Mouse (Mus musculus) CD4-positive helper T cell, adult 2 months (primary cell): ENCODE data around the gene Wipi2.

Experiments
- DNase-seq: peaks from one replicate; pipeline ENCODE4 v3.0.0-alpha.2; 2012; ENCODE audit warnings: low read depth, missing footprints, low spot score

Wipi2 gene

GRCm38 (mm10) chr5:142630224-142630623, 2.7 kb downstream of the Wipi2 start:
- peak; percentile 25 for DNase-seq

- no peak for DNase-seq
Measured at GRCm38 (mm10) chr5:142637823-142638222, 10.3 kb downstream of the Wipi2 start.

DNA sequence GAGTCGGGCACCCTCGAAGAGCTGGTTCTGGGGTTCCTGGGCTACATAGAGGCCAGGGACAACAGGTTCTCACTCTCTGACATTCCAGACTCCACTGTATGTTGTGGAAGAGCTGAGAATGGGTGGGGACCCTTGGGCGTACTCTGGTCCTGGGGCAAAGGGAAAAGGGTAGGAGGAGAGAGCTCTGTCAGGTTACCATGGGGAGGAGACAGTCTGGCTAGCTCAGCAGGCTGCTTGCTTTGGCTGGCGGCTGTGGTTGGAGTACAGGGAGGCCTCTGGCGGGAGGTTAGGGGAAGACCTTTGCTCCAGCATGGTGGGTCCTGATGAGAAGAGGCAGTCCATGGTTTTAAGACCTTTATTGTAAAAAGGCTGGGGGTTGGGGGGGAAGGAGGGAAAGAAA, 12.6 kb downstream of the Wipi2 start:
- DNase-seq = no peak

GRCm38 (mm10) chr5:142641331-142642051, 14.0 kb downstream of the Wipi2 start:
- no peak for DNase-seq

- DNase-seq = no peak
Measured at GRCm38 (mm10) chr5:142648162-142648561, 20.7 kb downstream of the Wipi2 start.

- DNase-seq = no peak
Measured at GRCm38 (mm10) chr5:142649460-142650050, 22.1 kb downstream of the Wipi2 start.

DNA sequence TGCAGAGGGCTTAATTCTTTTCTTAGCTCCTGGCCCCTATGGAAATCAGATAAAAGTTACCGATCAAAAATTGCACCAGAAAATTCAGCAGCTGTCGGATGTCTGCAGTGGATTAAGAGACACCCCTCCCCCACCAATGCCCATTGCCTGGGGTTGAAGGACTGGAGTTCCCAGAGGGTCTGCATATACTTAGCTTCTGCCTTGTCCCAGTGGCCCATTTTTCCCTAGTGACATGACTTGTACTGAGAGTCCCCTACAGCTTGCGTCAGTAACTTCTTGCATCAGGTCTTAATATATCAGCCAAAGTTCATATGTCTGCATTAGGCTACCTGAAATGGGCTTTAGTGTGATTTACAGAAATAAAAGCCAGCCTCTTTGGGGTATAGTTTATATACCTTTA, 22.9 kb downstream of the Wipi2 start:
- no peak for DNase-seq

DNA sequence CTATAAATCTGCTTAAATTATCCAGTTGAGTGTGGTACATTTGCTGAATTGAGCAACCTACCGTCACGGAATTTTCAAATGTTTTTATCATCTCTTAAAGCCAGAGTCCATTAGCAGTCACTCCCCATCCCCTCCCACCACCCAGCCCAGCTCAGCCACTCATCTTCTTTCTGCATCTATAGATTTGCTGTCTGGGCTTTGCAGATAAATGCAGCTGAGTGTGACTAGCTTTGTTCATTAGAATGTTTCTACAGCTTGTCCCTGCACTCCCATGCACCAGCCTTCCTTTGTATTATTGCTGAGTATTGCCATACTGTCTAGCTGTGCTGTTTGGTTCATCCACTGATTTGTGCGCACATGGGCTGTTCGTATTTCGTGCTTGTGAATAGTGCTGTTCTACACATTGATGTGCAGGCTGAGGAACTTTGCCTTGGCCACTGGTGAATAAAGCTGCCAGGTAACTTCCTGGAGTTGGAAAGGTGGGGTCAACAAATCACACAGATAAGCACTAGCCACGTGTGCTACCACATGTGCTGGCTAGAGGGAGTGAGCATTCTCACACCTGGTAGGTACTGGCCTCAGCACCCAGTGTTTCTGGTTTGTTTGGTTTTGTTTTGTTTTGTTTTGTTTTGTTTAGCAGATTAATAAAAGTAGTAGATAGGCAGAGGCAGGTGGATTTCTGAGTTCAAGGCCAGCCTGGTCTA, 23.4 kb downstream of the Wipi2 start:
- DNase-seq = no peak

- DNase-seq = no peak
Measured at GRCm38 (mm10) chr5:142652266-142652665, 24.8 kb downstream of the Wipi2 start.

GRCm38 (mm10) chr5:142660656-142661434, 33.3 kb downstream of the Wipi2 start:
- DNase-seq = no peak

DNA sequence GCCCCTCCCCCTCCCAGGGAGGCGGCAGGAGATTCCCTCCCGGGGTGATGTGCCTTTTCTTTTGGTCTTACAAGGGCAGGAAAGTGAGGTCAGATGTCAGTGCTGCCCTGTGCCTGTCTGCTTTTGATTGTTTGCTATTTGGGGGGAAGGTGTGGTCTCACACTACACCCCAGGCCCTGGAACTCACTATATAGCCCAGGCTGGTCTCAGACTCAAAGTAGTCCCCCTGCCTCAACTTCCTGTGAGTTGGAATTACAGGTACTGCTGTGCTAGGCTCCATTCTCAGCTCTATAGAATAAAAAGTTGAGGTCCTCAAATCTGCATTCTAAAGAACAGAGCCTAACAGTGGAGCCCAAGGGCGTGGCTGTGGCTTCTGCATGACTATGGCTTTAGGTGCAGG, 40.4 kb downstream of the Wipi2 start:
- no peak for DNase-seq

DNA sequence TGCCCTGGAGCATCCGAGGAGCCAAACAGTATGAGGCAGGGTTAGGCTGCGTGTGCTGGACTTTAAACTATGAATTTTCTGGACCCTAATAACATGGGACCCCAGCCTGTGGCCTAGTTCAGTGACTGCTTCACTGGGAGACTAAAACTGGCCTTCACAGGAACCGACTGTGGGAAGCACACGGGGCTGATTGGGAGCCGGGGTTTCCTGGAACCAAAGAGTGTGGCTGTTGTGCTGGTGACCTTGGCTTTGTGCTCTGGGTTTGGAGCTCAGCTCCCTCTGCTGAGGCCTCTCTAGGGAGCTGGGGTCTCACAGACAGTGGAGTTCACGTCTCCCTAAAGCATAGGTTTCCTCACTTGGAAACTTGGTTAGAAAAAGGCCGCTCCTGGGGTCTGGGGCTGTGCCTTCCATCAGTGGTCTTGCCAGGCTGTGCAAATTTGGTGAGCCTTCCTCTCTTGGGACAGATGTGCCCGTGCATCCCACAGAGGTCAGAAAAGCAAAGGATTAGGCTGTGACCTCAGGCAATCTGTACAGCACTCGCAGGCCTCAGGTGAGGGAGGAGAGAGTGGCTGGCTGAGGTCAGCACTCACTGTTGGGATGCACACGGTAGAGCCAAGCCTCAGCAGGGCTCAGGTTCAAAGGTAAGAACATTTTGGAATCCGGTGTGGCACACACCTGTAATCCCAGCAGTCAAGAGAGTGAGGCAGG, 41.2 kb downstream of the Wipi2 start:
- DNase-seq = no peak

- DNase-seq = no peak
Measured at GRCm38 (mm10) chr5:142669726-142670125, 42.2 kb downstream of the Wipi2 start.

- DNase-seq = no peak
Measured at GRCm38 (mm10) chr5:142673082-142673481, 45.6 kb downstream of the Wipi2 start.

- DNase-seq = no peak
Measured at GRCm38 (mm10) chr5:142678141-142678571, 50.7 kb downstream of the Wipi2 start.

- DNase-seq = no peak
Measured at GRCm38 (mm10) chr5:142679065-142679464, 51.6 kb downstream of the Wipi2 start.

GRCm38 (mm10) chr5:142681911-142682310, 54.4 kb downstream of the Wipi2 start:
- DNase-seq = no peak

- DNase-seq = no peak
Measured at GRCm38 (mm10) chr5:142682529-142682928, 55.0 kb downstream of the Wipi2 start.

- no peak for DNase-seq
Measured at GRCm38 (mm10) chr5:142688866-142689265, 61.4 kb downstream of the Wipi2 start.

DNA sequence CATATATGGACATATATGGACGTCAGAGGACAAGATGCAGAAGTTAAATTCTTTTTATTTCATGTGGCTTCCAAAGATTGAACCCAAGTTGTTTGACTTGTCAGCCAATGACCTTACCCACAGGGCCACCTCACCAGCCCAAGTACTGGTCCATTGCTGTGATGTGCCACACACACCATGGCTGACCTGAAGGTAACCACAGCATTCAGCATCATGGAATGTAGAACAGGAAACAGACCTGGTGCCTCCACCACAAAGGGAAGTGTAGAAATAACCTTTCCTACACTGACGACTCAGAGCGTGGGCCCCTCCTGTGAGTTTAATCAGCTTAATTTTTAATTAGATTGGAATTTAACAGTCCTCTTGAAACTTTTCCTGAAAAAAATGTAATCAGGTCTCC, 62.8 kb downstream of the Wipi2 start:
- no peak for DNase-seq

DNA sequence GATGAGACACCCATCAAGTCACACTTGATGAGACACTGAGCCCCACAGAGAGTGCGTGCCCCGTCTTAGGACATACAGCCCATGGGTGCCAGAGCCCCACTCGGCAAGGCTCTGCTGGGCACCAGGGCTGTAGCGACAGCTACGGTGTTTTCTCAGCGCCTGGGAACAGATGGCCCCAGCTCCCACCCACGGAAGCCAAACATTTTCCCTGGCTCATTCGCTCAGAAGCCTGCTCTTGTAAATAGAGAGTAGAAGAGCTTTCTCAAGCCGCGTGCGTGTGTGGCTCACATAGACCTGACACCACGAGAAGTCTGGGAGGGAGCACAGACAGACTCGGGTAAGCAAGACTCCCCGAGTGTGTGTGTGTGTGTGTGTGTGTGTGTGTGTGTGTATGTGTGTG, 64.8 kb downstream of the Wipi2 start, which contains the start of gene Slc29a4:
Gene Slc29a4, plus strand, starts transcription at position 265 of the 400 bp plus-strand sequence.
- DNase-seq = no peak
